Mouse (Mus musculus) midbrain, embryonic 12.5 days (tissue): ENCODE measurements at regions not wholly inside any gene's neighbourhood (a gene's known extent, or its start where the extent isn't known, plus 50 kb on each side); places are given as distances from the start of the nearest gene placed in this dataset.

Experiments
- ATAC-seq: fragments of 200-750 bp; cut with Nextera tagmentation; 2 replicates; pipeline ENCODE4 v1.8.0; 2017; ENCODE audit warnings: low read depth, moderate TSS enrichment, moderate library complexity; ENCODE audit not compliant: low FRiP score
- H3K27ac ChIP-seq: fragments of 300-500 bp; sonication (generic); replicated peaks from 2 replicates; pipeline ENCODE4 v1.5.1; 2016; ENCODE audit warnings: mild to moderate bottlenecking
- H3K27me3 ChIP-seq: fragments of 300-500 bp; sonication (generic); 2 replicates; pipeline ENCODE4 v1.6.1; 2016; ENCODE audit warnings: mild to moderate bottlenecking
- H3K36me3 ChIP-seq: fragments of 300-500 bp; sonication (generic); 2 replicates; pipeline ENCODE4 v1.6.1; 2016
- H3K4me1 ChIP-seq: fragments of 300-500 bp; sonication (generic); 2 replicates; pipeline ENCODE4 v1.6.1; 2016
- H3K4me2 ChIP-seq: fragments of 300-500 bp; sonication (generic); replicated peaks from 2 replicates; pipeline ENCODE4 v1.6.1; 2016; ENCODE audit warnings: mild to moderate bottlenecking, moderate library complexity
- H3K4me3 ChIP-seq: fragments of 300-500 bp; sonication (generic); 2 replicates; pipeline ENCODE4 v1.5.1; 2016; ENCODE audit warnings: mild to moderate bottlenecking
- H3K9ac ChIP-seq: fragments of 300-500 bp; sonication (generic); replicated peaks from 2 replicates; pipeline ENCODE4 v1.6.1; 2016; ENCODE audit warnings: mild to moderate bottlenecking, moderate library complexity
- H3K9me3 ChIP-seq: fragments of 300-500 bp; sonication (generic); 2 replicates; pipeline ENCODE4 v1.6.1; 2016; ENCODE audit warnings: mild to moderate bottlenecking
- WGBS: fragments of 180-500 bp; shearing (Covaris S2); methylation state at CpG from one replicate; pipeline ENCODE4 v1.1.7; 2016; 5-methylcytosine and 5-hydroxymethylcytosine counted together

DNA sequence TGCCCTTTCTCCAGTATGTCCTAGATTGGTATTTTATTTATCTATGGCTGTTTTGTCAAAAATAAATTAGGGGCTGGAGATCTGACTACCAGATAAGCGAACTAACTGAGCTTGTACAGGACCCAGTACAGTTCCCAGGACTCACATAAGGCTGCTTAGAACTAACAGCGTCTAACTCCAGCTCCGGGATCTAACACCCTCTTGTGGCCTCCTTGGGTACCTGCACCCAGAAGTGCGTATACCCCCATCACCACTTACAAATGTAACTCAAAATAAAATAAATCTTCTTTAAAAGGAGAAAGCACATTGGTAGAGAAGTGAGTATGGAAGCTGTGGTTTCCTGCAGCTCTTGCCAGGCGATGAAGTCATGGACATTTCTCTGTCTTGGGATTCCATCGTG, 82.9 kb downstream of the Gm4791 start:
- Histone ChIP-seq H3K9ac (no peak overlapping the region), H3K4me2 (no peak overlapping the region), H3K36me3 (no peaks in the 10 kb centered on the region), H3K27me3 (no peaks in the 10 kb centered on the region), H3K4me1 (peaks cover 11% of the 10 kb centered on the region), H3K4me3 (no peak overlapping the region), H3K9me3 (no peaks in the 10 kb centered on the region; the same call in 1 of the 2 replicates), H3K27ac (no peak overlapping the region)
- WGBS = 96% methylated on average over 6 of the region's 6 CpGs
- no peak for ATAC-seq

- ATAC-seq = no peak
- no peaks in the 10 kb centered on the region for H3K27me3 ChIP-seq
- H3K4me1 ChIP-seq = no peaks in the 10 kb centered on the region
- H3K4me2 ChIP-seq = no peak overlapping the region
- WGBS = 88% methylated on average over 10 of the region's 10 CpGs
- H3K27ac ChIP-seq = no peak overlapping the region
- H3K9ac ChIP-seq = no peak overlapping the region
- no peak overlapping the region for H3K4me3 ChIP-seq
- H3K36me3 ChIP-seq = no peaks in the 10 kb centered on the region
- H3K9me3 ChIP-seq = no peaks in the 10 kb centered on the region
Observed at GRCm38 (mm10) chr9:47091796-47092195, 93.3 kb downstream of the Gm4791 start.

GRCm38 (mm10) chr9:47095656-47096055, 97.1 kb downstream of the Gm4791 start:
- Histone ChIP-seq H3K4me1 (no peaks in the 10 kb centered on the region), H3K4me2 (no peak overlapping the region), H3K36me3 (no peaks in the 10 kb centered on the region), H3K9me3 (no peaks in the 10 kb centered on the region), H3K4me3 (no peak overlapping the region), H3K27ac (no peak overlapping the region), H3K27me3 (no peaks in the 10 kb centered on the region), H3K9ac (no peak overlapping the region)
- ATAC-seq = no peak
- WGBS = 90% methylated on average over 4 of the region's 4 CpGs

- Histone ChIP-seq H3K9ac (no peak overlapping the region), H3K27me3 (no peaks in the 10 kb centered on the region), H3K4me3 (no peak overlapping the region), H3K36me3 (no peaks in the 10 kb centered on the region), H3K4me1 (no peaks in the 10 kb centered on the region), H3K4me2 (no peak overlapping the region), H3K27ac (no peak overlapping the region), H3K9me3 (no peaks in the 10 kb centered on the region)
- WGBS = 73% methylated on average over 3 of the region's 3 CpGs
- no peak for ATAC-seq
Observed at GRCm38 (mm10) chr9:47103316-47103715, 104.8 kb downstream of the Gm4791 start.

DNA sequence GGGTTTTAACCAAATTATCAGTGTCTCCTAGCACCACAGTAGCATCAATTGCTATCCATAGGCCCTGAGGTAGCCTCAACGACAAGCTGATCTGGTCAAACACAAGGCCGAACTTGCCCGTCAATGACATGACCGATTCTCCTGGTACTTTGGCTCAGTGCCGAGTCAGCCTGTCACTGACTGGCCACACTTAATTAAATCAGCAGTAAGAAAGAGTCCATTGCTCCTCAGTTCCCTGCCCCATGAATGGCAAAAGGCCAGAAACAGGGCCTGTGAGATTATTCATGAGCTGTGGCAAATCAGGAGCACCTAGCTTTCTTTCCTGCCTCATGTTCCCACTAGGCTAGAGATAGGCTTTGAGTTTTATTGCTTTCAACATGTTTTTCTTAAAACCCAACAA, 105.4 kb downstream of the Gm4791 start:
- no peak for ATAC-seq

GRCm38 (mm10) chr9:47108096-47108495, 109.6 kb downstream of the Gm4791 start:
- Histone ChIP-seq H3K27ac (no peak overlapping the region), H3K9ac (no peak overlapping the region), H3K4me2 (no peak overlapping the region), H3K4me3 (no peak overlapping the region), H3K4me1 (no peaks in the 10 kb centered on the region), H3K9me3 (no peaks in the 10 kb centered on the region), H3K27me3 (0 out of 2 replicates have a peak, but pooled peaks cover 5% of the 10 kb centered on the region), H3K36me3 (no peaks in the 10 kb centered on the region)
- WGBS = 59% methylated on average over 5 of the region's 5 CpGs
- no peak for ATAC-seq

More for the DNA sequence above, 105.4 kb downstream of the Gm4791 start:
- 89% methylated on average over 5 of the region's 5 CpGs for WGBS
- no peak overlapping the region for H3K9ac ChIP-seq
- H3K4me1 ChIP-seq = no peaks in the 10 kb centered on the region
- H3K4me2 ChIP-seq = no peak overlapping the region
- H3K27ac ChIP-seq = no peak overlapping the region
- no peaks in the 10 kb centered on the region for H3K27me3 ChIP-seq
- no peaks in the 10 kb centered on the region for H3K36me3 ChIP-seq
- H3K9me3 ChIP-seq = no peaks in the 10 kb centered on the region
- no peak overlapping the region for H3K4me3 ChIP-seq

DNA sequence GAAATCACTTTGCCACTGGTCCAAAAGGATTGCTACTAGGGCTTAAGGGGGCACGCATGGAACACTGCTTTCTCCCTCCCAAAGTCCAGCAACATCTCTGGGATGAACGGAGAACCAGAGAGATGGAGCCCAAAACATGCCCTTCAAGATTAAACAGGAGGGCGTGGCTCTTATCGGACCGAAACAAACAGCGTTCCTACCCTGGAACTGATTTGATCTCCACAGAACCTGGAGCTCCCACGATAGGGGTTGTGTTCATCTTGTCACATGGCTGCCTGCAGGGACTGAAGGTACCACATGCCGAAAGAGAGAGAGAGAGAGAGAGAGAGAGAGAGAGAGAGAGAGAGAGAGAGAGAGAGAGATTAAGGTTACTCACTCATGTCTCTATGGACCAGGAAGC, 120.7 kb downstream of the Gm4791 start:
- Histone ChIP-seq H3K4me2 (no peak overlapping the region), H3K4me3 (no peak overlapping the region), H3K36me3 (no peaks in the 10 kb centered on the region), H3K27me3 (no peaks in the 10 kb centered on the region), H3K27ac (no peak overlapping the region), H3K9ac (no peak overlapping the region), H3K4me1 (no peaks in the 10 kb centered on the region), H3K9me3 (no peaks in the 10 kb centered on the region)
- ATAC-seq = no peak
- WGBS = 74% methylated on average over 8 of the region's 8 CpGs

DNA sequence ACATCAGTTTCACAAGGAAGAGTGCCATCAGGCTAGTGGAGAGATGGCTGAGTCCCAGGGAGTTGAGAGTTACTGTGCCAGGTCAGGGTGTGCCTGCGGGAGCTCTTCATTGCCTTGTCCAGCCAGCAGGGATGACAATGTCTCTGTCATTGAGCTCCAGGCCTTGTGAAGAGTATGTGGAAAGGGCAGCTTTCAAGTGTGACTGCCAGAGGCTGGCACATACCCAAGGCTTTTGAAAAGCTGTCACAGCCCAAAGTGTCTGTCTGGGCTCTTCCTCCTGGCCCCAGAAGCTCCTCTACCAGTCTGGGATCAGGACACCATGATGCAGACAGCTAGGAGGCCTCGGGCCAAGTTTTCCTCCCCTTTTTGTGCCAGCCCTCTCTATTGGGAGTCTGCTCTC, 124.6 kb downstream of the Gm4791 start:
- H3K27me3 ChIP-seq = no peaks in the 10 kb centered on the region
- H3K4me2 ChIP-seq = no peak overlapping the region
- ATAC-seq = no peak
- H3K9ac ChIP-seq = no peak overlapping the region
- 97% methylated on average over 2 of the region's 2 CpGs for WGBS
- no peaks in the 10 kb centered on the region for H3K9me3 ChIP-seq
- no peaks in the 10 kb centered on the region for H3K4me1 ChIP-seq
- no peak overlapping the region for H3K4me3 ChIP-seq
- H3K27ac ChIP-seq = no peak overlapping the region
- no peaks in the 10 kb centered on the region for H3K36me3 ChIP-seq

- Histone ChIP-seq H3K36me3 (no peaks in the 10 kb centered on the region), H3K4me3 (no peak overlapping the region), H3K4me2 (no peak overlapping the region), H3K27ac (no peak overlapping the region), H3K9ac (no peak overlapping the region), H3K9me3 (no peaks in the 10 kb centered on the region), H3K27me3 (no peaks in the 10 kb centered on the region), H3K4me1 (no peaks in the 10 kb centered on the region)
- WGBS = 87% methylated on average over 3 of the region's 3 CpGs
- no peak for ATAC-seq
Observed at GRCm38 (mm10) chr9:47125517-47125916, 127.0 kb downstream of the Gm4791 start.

DNA sequence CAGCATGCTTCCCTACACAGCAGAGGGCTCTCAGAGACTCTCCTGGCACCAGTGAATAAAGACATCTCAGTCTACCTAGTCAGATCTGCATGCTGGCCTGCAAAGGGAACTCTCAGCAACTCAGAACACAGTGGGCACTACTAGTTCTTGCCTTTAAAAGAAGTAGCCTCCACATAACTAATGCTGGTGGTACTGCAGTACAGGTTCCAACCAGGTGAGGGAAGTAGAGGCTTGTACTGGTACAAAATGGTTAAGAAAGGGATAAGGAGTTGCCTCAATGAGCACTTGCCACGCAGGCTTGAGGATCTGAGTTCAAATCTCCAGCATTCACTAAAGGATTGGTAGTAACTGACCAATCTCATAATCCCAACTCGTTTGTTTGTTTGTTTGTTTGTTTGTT, 127.7 kb downstream of the Gm4791 start:
- no peaks in the 10 kb centered on the region for H3K4me1 ChIP-seq
- no peaks in the 10 kb centered on the region for H3K9me3 ChIP-seq
- 67% methylated on average over 2 of the region's 2 CpGs for WGBS
- H3K36me3 ChIP-seq = no peaks in the 10 kb centered on the region
- no peak overlapping the region for H3K4me2 ChIP-seq
- H3K27me3 ChIP-seq = no peaks in the 10 kb centered on the region
- no peak overlapping the region for H3K9ac ChIP-seq
- H3K27ac ChIP-seq = no peak overlapping the region
- ATAC-seq = no peak
- no peak overlapping the region for H3K4me3 ChIP-seq

- no peaks in the 10 kb centered on the region for H3K27me3 ChIP-seq
- no peak for ATAC-seq
- no peak overlapping the region for H3K27ac ChIP-seq
- no peak overlapping the region for H3K4me2 ChIP-seq
- H3K9me3 ChIP-seq = no peaks in the 10 kb centered on the region
- H3K4me1 ChIP-seq = no peaks in the 10 kb centered on the region
- no peak overlapping the region for H3K4me3 ChIP-seq
- no peak overlapping the region for H3K9ac ChIP-seq
- no peaks in the 10 kb centered on the region for H3K36me3 ChIP-seq
- WGBS = 91% methylated on average over 11 of the region's 11 CpGs
Observed at GRCm38 (mm10) chr9:47127756-47128424, 129.3 kb downstream of the Gm4791 start.

- no peak for ATAC-seq
- no peak overlapping the region for H3K9ac ChIP-seq
- no peak overlapping the region for H3K27ac ChIP-seq
- no peaks in the 10 kb centered on the region for H3K36me3 ChIP-seq
- H3K27me3 ChIP-seq = no peaks in the 10 kb centered on the region
- H3K9me3 ChIP-seq = no peaks in the 10 kb centered on the region
- no peaks in the 10 kb centered on the region for H3K4me1 ChIP-seq
- no peak overlapping the region for H3K4me3 ChIP-seq
- H3K4me2 ChIP-seq = no peak overlapping the region
Observed at GRCm38 (mm10) chr9:47129101-47129500, 130.6 kb downstream of the Gm4791 start.

DNA sequence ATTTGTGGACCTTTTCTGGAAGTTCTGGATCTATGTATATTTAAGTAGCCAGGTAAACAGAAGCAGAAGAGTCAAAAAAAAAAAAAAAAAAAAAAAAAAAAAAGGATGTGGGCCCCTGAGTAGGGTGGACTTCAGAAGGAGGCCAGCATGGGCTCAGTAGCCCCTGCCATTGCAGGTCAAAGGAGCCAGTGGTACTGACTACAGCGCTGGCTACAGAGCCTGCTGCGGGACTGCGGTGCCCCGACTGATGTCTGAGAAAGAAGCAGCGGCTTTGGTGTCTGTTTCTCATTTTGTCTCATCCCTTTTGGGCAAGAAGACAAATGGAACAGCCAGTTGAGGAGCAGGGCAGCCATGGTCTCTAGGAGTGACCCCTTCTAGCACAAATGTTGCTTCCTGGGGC, 134.9 kb downstream of the Gm4791 start:
- H3K4me3 ChIP-seq = no peak overlapping the region
- WGBS = 86% methylated on average over 5 of the region's 5 CpGs
- no peak overlapping the region for H3K9ac ChIP-seq
- no peaks in the 10 kb centered on the region for H3K9me3 ChIP-seq
- H3K4me2 ChIP-seq = no peak overlapping the region
- H3K4me1 ChIP-seq = no peaks in the 10 kb centered on the region
- H3K36me3 ChIP-seq = no peaks in the 10 kb centered on the region
- ATAC-seq = no peak
- no peaks in the 10 kb centered on the region for H3K27me3 ChIP-seq
- no peak overlapping the region for H3K27ac ChIP-seq
